Mouse (Mus musculus): Measurements from ENCODE around the gene Tbx18. TPM values are rescaled to one million over a fixed set of nuclear protein-coding genes. Genes with fewer than 3 reads are reported as not detected.

Gene Tbx18
- 2.3 and 3.4 TPM in 2 replicates for polyA plus RNA-seq (2015; fragmentation: Nextera tagmentation; extraction: Ambion mirVana)

- Histone ChIP-seq H3K36me3 (replicated peaks) (no peaks in the 10 kb centered on the region), H3K27me3 (replicated peaks) (peaks cover 62% of the 10 kb centered on the region), H3K4me3 (peak within 1 kb of the TSS; percentile 38), H3K9me3 (no peaks in the 10 kb centered on the region), H3K4me1 (peaks cover 23% of the 10 kb centered on the region), H3K9ac (peak within 1 kb of the TSS; percentile 12; the same call in 1 of the 2 replicates), H3K27ac (no peak within 1 kb of the TSS), H3K4me2 (peak within 1 kb of the TSS; percentile 75)
- peak; percentile 75 for ATAC-seq (replicated peaks)
- under 1% methylated on average over 27 of the region's 27 CpGs for WGBS
Observed at GRCm38 (mm10) chr9:87730961-87731535, at the start of gene Tbx18. Gene Tbx18 (minus strand): TSS chr9:87731260.

GRCm38 (mm10) chr9:87773951-87774350, 42.9 kb upstream of the Tbx18 start:
- Histone ChIP-seq H3K4me1 (no peaks in the 10 kb centered on the region), H3K9me3 (no peaks in the 10 kb centered on the region), H3K4me3 (no peak overlapping the region), H3K27ac (no peak overlapping the region), H3K36me3 (replicated peaks) (no peaks in the 10 kb centered on the region), H3K27me3 (replicated peaks) (no peaks in the 10 kb centered on the region), H3K4me2 (no peak overlapping the region), H3K9ac (no peak overlapping the region)
- ATAC-seq (replicated peaks): no peak
- WGBS: 85% methylated on average over 2 of the region's 2 CpGs

GRCm38 (mm10) chr9:87755621-87756020, 24.6 kb upstream of the Tbx18 start:
- no peak for ATAC-seq (replicated peaks)
- Histone ChIP-seq H3K4me3 (no peak overlapping the region), H3K9ac (no peak overlapping the region), H3K36me3 (replicated peaks) (no peaks in the 10 kb centered on the region), H3K4me2 (no peak overlapping the region), H3K4me1 (no peaks in the 10 kb centered on the region), H3K27ac (no peak overlapping the region), H3K27me3 (replicated peaks) (no peaks in the 10 kb centered on the region), H3K9me3 (no peaks in the 10 kb centered on the region)
- WGBS: 69% methylated on average over 4 of the region's 4 CpGs

GRCm38 (mm10) chr9:87741599-87741998, 10.5 kb upstream of the Tbx18 start:
- no peak overlapping the region for H3K9ac ChIP-seq
- no peak for ATAC-seq (replicated peaks)
- no peak overlapping the region for H3K4me3 ChIP-seq
- peaks cover 58% of the 10 kb centered on the region for H3K27me3 ChIP-seq (replicated peaks)
- H3K36me3 ChIP-seq (replicated peaks): no peaks in the 10 kb centered on the region
- H3K4me2 ChIP-seq: no peak overlapping the region
- H3K9me3 ChIP-seq: no peaks in the 10 kb centered on the region
- WGBS: 82% methylated on average over 8 of the region's 8 CpGs
- H3K27ac ChIP-seq: no peak overlapping the region
- H3K4me1 ChIP-seq: peaks cover 18% of the 10 kb centered on the region

GRCm38 (mm10) chr9:87740667-87741066, 9.6 kb upstream of the Tbx18 start:
- peak overlapping the region; percentile 17; the same call in 1 of the 2 replicates for H3K4me2 ChIP-seq
- no peaks in the 10 kb centered on the region for H3K36me3 ChIP-seq (replicated peaks)
- H3K4me1 ChIP-seq: peaks cover 18% of the 10 kb centered on the region
- H3K9me3 ChIP-seq: no peaks in the 10 kb centered on the region
- WGBS: under 1% methylated on average over 11 of the region's 11 CpGs
- H3K27me3 ChIP-seq (replicated peaks): peaks cover 66% of the 10 kb centered on the region
- no peak overlapping the region for H3K27ac ChIP-seq
- H3K9ac ChIP-seq: no peak overlapping the region
- peak; percentile 71 for ATAC-seq (replicated peaks)
- H3K4me3 ChIP-seq: 0 out of 2 replicates have a peak overlapping the region, but pooled peaks have one; percentile 5

GRCm38 (mm10) chr9:87740241-87740645, 9.2 kb upstream of the Tbx18 start:
- no peak overlapping the region for H3K9ac ChIP-seq
- H3K27ac ChIP-seq: no peak overlapping the region
- peaks cover 70% of the 10 kb centered on the region for H3K27me3 ChIP-seq (replicated peaks)

GRCm38 (mm10) chr9:87739543-87740161, 8.6 kb upstream of the Tbx18 start:
- whole genome bisulfite sequencing: under 1% methylated on average over 41 of the region's 41 CpGs
- H3K27ac ChIP-seq: no peak overlapping the region

More at GRCm38 (mm10) chr9:87740241-87740645, 9.2 kb upstream of the Tbx18 start:
- Histone ChIP-seq H3K4me2 (peak overlapping the region; percentile 17; the same call in 1 of the 2 replicates), H3K36me3 (replicated peaks) (no peaks in the 10 kb centered on the region), H3K4me3 (0 out of 2 replicates have a peak overlapping the region, but pooled peaks have one; percentile 5), H3K9me3 (no peaks in the 10 kb centered on the region), H3K4me1 (peaks cover 18% of the 10 kb centered on the region)
- ATAC-seq (replicated peaks): peak; percentile 65
- WGBS: 3% methylated on average over 20 of the region's 20 CpGs

GRCm38 (mm10) chr9:87738766-87739542, 7.9 kb upstream of the Tbx18 start:
- Histone ChIP-seq H3K27me3 (replicated peaks) (peaks cover 77% of the 10 kb centered on the region), H3K9ac (no peak overlapping the region), H3K27ac (no peak overlapping the region), H3K4me1 (peaks cover 18% of the 10 kb centered on the region), H3K36me3 (replicated peaks) (no peaks in the 10 kb centered on the region), H3K4me3 (no peak overlapping the region), H3K4me2 (no peak overlapping the region; the same call in 1 of the 2 replicates), H3K9me3 (no peaks in the 10 kb centered on the region)
- under 1% methylated on average over 39 of the region's 39 CpGs for WGBS
- ATAC-seq (replicated peaks): no peak

More at GRCm38 (mm10) chr9:87739543-87740161, 8.6 kb upstream of the Tbx18 start:
- peak; percentile 40 for ATAC-seq (replicated peaks)
- no peak overlapping the region for H3K9ac ChIP-seq
- H3K27me3 ChIP-seq (replicated peaks): peaks cover 75% of the 10 kb centered on the region
- no peaks in the 10 kb centered on the region for H3K9me3 ChIP-seq
- peak overlapping the region; percentile 9 for H3K4me3 ChIP-seq
- peaks cover 18% of the 10 kb centered on the region for H3K4me1 ChIP-seq
- peak overlapping the region; percentile 17; the same call in 1 of the 2 replicates for H3K4me2 ChIP-seq
- H3K36me3 ChIP-seq (replicated peaks): no peaks in the 10 kb centered on the region

- Histone ChIP-seq H3K4me1 (peaks cover 18% of the 10 kb centered on the region), H3K27me3 (replicated peaks) (peaks cover 79% of the 10 kb centered on the region), H3K4me3 (no peak overlapping the region), H3K27ac (no peak overlapping the region), H3K9me3 (no peaks in the 10 kb centered on the region), H3K4me2 (no peak overlapping the region), H3K36me3 (replicated peaks) (no peaks in the 10 kb centered on the region), H3K9ac (no peak overlapping the region)
- 1% methylated on average over 13 of the region's 13 CpGs for WGBS
- no peak for ATAC-seq (replicated peaks)
Observed at GRCm38 (mm10) chr9:87738123-87738522, 7.1 kb upstream of the Tbx18 start.

- H3K9ac ChIP-seq: no peak overlapping the region
- no peaks in the 10 kb centered on the region for H3K36me3 ChIP-seq (replicated peaks)
- H3K27ac ChIP-seq: no peak overlapping the region
- no peak for ATAC-seq (replicated peaks)
- H3K4me2 ChIP-seq: no peak overlapping the region
- peaks cover 18% of the 10 kb centered on the region for H3K4me1 ChIP-seq
- H3K27me3 ChIP-seq (replicated peaks): peaks cover 79% of the 10 kb centered on the region
- no peak overlapping the region for H3K4me3 ChIP-seq
- H3K9me3 ChIP-seq: no peaks in the 10 kb centered on the region
- WGBS: 7% methylated on average over 4 of the region's 4 CpGs
Observed at GRCm38 (mm10) chr9:87737271-87737670, 6.2 kb upstream of the Tbx18 start.

GRCm38 (mm10) chr9:87735046-87735445, 4.0 kb upstream of the Tbx18 start:
- H3K27ac ChIP-seq: no peak overlapping the region
- H3K27me3 ChIP-seq (replicated peaks): peaks cover 67% of the 10 kb centered on the region
- no peaks in the 10 kb centered on the region for H3K9me3 ChIP-seq
- no peak overlapping the region for H3K9ac ChIP-seq
- ATAC-seq (replicated peaks): no peak
- under 1% methylated on average over 9 of the region's 9 CpGs for WGBS
- no peaks in the 10 kb centered on the region for H3K36me3 ChIP-seq (replicated peaks)
- no peak overlapping the region for H3K4me3 ChIP-seq
- H3K4me1 ChIP-seq: peaks cover 25% of the 10 kb centered on the region
- H3K4me2 ChIP-seq: no peak overlapping the region

DNA sequence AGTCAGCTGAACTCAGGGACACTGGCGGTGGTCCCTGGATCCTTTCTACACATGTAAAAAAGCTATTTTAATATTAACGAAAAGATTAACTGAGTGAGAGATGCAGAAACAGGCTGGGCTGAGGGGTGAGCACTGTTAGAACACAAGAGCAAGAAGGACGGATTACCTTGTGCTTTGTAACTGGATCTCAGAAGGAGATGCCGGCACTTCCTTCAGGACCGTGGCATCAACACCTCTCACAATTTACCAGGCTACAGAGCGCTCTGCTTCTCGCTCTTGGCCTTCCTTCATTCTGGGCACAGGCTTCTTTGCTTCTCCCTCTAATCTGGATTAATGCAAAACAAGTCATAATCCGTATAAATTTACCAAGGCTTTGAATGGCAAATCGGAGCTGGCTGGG, 3.6 kb upstream of the Tbx18 start:
- Histone ChIP-seq H3K27ac (no peak overlapping the region), H3K27me3 (replicated peaks) (peaks cover 67% of the 10 kb centered on the region), H3K4me3 (no peak overlapping the region), H3K4me2 (no peak overlapping the region), H3K9me3 (no peaks in the 10 kb centered on the region), H3K4me1 (peaks cover 25% of the 10 kb centered on the region), H3K36me3 (replicated peaks) (no peaks in the 10 kb centered on the region), H3K9ac (no peak overlapping the region)
- ATAC-seq (replicated peaks): no peak
- 5% methylated on average over 9 of the region's 9 CpGs for WGBS
